Mouse (Mus musculus) ES-CJ7 (cell line): Measurements from ENCODE around the gene Pax4.

Experiments
- DNase-seq: peaks from one replicate; pipeline ENCODE4 v3.0.0; 2011; ENCODE audit warnings: low read depth, low spot score

Gene Pax4

DNA sequence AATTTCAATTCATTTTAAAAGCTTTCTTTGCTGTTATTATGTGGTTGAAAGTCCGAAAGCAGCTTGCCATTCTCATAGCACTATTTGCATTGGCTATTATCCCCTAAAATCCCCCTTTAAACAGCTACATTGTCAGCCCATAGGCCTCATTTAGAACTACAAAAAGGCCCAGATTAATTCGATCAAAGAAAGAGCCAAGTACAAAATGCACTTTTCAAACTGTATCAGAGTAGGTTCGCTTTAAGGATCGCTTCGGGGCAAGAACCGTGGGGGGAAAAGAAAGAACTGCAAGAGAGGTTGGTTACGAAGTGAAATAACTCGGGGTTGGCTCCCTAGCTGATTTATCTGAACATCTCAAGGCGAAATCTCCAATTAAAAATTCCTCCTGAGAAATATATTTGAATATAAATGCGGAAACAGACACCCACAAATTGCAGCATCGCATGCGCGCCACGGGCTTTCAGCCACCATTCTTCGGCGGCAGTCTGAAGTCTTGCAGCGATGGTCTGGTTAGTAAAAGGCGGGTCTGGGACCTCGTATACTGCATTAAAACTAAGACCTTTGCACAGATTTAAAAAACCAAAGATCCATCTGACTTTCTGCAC is 52.2 kb downstream of the Pax4 start:
- no peak for DNase-seq

DNA sequence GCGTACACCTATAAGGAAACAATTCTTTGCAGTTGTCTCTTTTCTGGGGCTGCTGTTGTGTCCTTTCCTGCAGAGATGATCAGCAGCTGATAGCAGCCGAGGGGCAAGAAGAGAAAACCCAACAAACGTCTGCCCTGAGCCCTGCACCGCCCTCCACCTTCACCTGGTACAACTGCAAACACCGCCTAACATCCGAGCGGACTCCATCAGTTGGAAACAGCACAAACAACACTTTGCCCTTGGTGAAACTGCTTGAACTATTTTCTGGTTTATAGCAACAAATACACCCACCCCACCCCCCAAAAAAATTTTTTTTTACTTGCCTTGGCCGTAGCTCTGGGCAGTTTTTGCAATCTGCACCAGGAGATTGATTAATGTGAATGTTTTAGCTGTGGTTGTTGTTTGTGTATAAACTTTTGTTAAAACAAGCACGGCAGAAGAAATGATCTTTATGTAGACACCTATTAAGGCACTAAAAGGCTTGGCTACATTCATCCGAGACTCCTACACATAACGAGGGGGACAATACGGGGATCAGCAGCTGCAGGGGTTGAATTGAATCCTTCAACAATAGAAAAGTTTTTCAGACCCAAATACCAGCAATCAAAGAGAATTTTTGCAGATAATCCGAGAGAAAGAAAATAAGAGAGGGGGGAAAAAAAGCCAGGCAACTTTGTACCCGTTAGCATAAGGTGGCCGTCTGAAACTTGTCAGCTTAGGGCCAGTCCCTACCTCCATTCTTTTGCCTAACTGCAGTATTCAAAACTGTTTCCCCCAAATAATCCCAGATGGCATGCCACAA is 52.9 kb downstream of the Pax4 start:
- DNase-seq, result no peak
